Mouse (Mus musculus) intestine, embryonic 14.5 days (tissue): ENCODE measurements around the gene Rrp36. TPM values are rescaled to one million over a fixed set of nuclear protein-coding genes. Genes with fewer than 3 reads are reported as not detected.

Experiments used
- ATAC-seq: fragments of 200-750 bp; cut with Nextera tagmentation; replicated peaks from 2 replicates; pipeline ENCODE4 v1.8.0; 2017; ENCODE audit warnings: low read depth, moderate number of reproducible peaks, moderate TSS enrichment, moderate library complexity; ENCODE audit not compliant: low FRiP score, low TSS enrichment
- DNase-seq: peaks from one replicate; pipeline ENCODE4 v3.0.0-alpha.2; 2018; ENCODE audit warnings: low spot score
- H3K27ac ChIP-seq: fragments of 300-500 bp; sonication (generic); 2 replicates; pipeline ENCODE4 v1.5.1; 2014; ENCODE audit warnings: low read depth, mild to moderate bottlenecking, control low read depth
- H3K27me3 ChIP-seq: fragments of 300-500 bp; sonication (generic); replicated peaks from 2 replicates; pipeline ENCODE4 v1.6.1; 2014; ENCODE audit warnings: low read length, control low read depth; ENCODE audit not compliant: control insufficient read depth, insufficient read depth
- H3K36me3 ChIP-seq: fragments of 300-500 bp; sonication (generic); 2 replicates; pipeline ENCODE4 v1.6.1; 2014; ENCODE audit warnings: low read length, control low read depth; ENCODE audit not compliant: control insufficient read depth, insufficient read depth
- H3K4me1 ChIP-seq: fragments of 300-500 bp; sonication (generic); replicated peaks from 2 replicates; pipeline ENCODE4 v1.6.1; 2014; ENCODE audit warnings: low read length, control low read depth, mixed read lengths; ENCODE audit not compliant: control insufficient read depth, insufficient read depth
- H3K4me2 ChIP-seq: fragments of 300-500 bp; sonication (generic); 2 replicates; pipeline ENCODE4 v1.6.1; 2014; ENCODE audit warnings: low read length
- H3K4me3 ChIP-seq: fragments of 300-500 bp; sonication (generic); 2 replicates; pipeline ENCODE4 v1.5.1; 2014; ENCODE audit warnings: low read depth, low read length, control low read depth, mixed read lengths
- H3K9ac ChIP-seq: fragments of 300-500 bp; sonication (generic); 2 replicates; pipeline ENCODE4 v1.6.1; 2014; ENCODE audit warnings: mild to moderate bottlenecking, low read length
- H3K9me3 ChIP-seq: fragments of 300-500 bp; sonication (generic); 2 replicates; pipeline ENCODE4 v1.6.1; 2016; ENCODE audit warnings: low read length, control low read depth; ENCODE audit not compliant: control insufficient read depth
- WGBS: fragments of 180-500 bp; shearing (Covaris S2); extraction: QIAGEN DNeasy Blood & Tissue Kit; methylation state at CpG from one replicate; pipeline ENCODE4 v1.1.7; 2014; 5-methylcytosine and 5-hydroxymethylcytosine counted together
- polyA plus RNA-seq: library from polyadenylated mRNA; unstranded; fragments of >200 nt; fragmentation: Nextera tagmentation; extraction: Ambion mirVana; gene quantifications from 2 replicates; pipeline ENCODE4 v1.2.1, GENCODE M21; 2014

Gene Rrp36
- polyA plus RNA-seq, 1 experiment from 2014 or later: 49.1 TPM

DNA sequence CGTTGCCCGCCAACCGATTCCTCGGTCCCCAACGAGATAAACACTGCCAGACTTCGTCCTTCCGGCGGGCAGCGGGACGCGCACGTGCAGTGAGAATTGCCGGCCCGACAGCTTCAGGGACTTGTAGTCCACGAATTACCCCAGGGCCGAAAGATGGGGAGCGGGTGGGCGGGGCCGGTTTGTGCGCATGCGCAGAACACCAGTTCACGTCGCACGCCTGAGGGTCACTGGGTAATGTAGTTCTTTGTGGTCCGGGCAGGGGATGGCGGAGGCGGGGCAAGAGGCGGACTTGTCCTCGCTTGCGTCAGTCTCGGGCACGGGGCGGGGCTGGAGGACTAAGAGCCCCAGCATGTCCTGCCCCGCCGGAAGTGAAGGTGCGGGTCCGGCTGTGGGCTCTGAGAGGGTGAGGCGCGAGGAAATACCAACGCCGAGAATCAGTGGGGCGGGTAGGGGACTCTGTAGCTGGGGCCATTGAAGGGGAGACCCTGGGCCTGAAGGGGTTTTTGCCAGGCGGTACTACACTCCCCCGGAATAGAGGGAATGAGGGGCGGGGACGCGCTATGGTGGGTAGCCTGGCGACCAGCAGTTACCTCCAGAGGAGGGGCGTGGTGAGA is 6.7 kb upstream of the Rrp36 start, which contains the start of gene Klhdc3:
TSS of gene Klhdc3 (minus strand) at position 155 of the 614 bp plus-strand sequence.
- H3K9ac ChIP-seq: peak within 1 kb of the TSS; percentile 55
- H3K9me3 ChIP-seq: no peaks in the 10 kb centered on the region
- peak within 1 kb of the TSS; percentile 86 for H3K4me3 ChIP-seq
- ATAC-seq: peak; percentile 97
- H3K4me2 ChIP-seq: peak within 1 kb of the TSS; percentile 83
- WGBS: under 1% methylated on average over 49 of the region's 49 CpGs
- H3K27ac ChIP-seq: peak within 1 kb of the TSS; percentile 66
- H3K27me3 ChIP-seq: no peaks in the 10 kb centered on the region
- DNase-seq: peak; percentile 100
- H3K36me3 ChIP-seq: peaks cover 50% of the 10 kb centered on the region
- peaks cover 21% of the 10 kb centered on the region for H3K4me1 ChIP-seq

DNA sequence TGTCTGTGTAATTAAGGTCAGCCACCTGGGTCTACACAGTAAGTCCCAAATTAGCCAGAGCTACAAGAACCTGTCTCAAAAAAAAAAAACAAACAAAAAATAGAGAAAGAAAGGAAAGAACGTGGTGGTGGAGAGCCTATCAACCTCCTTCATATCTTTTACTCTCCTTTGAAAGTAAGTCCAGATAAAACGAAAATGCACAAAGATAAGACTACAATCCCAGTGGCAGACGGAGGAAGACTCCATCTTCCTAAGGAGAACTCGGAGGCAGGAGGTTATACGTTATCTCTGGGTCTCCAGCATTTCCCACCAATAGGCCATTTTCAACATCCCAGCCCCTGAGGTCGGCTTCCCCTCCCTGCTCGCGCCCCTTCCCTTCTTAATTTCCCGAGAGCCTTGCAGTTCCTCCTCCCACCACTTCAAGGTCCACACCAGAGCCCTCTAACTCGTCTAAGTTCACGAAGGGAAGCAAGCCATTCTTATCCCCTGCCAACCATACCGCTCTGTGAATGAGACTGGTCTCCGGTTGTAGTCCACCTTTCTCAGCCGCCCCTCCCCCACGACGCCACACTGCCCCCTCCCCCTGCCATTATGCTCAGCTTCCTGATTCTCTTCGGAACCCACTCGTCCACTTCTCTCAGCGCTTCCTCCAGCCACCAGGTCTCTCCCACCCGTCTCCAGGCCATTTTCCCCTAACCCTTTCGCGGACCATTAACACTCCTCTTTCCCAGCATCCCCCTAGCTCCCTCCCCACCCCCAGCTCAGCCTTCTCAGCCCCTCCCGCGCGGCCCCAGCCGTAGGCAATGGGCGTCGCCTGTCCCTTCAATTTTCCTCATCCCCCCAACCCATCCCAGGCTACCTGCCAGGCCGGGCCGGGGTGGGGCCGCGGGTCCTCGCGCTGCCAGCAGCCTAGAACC is 5.9 kb upstream of the Rrp36 start:
- H3K4me2 ChIP-seq: peak overlapping the region; percentile 82
- DNase-seq (peak; percentile 82), ATAC-seq (peak; percentile 12; the same call in 1 of the 2 replicates)
- H3K27ac ChIP-seq: peak overlapping the region; percentile 66
- peak overlapping the region; percentile 86 for H3K4me3 ChIP-seq
- H3K27me3 ChIP-seq: no peaks in the 10 kb centered on the region
- H3K9ac ChIP-seq: peak overlapping the region; percentile 55
- H3K9me3 ChIP-seq: no peaks in the 10 kb centered on the region
- H3K4me1 ChIP-seq: peaks cover 22% of the 10 kb centered on the region
- 1% methylated on average over 34 of the region's 34 CpGs for WGBS
- peaks cover 49% of the 10 kb centered on the region for H3K36me3 ChIP-seq

DNA sequence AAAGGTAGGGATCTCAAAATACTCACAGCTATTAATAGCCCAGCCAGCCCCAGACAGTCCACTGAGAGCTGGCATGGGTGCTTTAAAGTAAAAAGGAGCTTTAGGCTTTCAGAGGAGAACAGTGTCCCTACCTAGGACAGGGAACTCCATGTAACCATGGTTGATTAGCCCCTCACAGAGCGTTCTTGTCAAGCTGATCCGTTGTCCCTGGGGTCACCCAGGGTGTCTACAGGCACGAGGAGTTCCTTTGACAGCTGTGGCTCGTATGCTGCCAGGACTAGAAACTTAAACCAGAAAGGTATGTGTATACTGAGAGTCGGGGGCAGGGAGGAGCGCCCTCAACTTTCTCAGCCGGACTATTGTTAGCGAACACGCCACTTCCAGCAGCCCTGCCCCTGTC is 4.8 kb upstream of the Rrp36 start:
- ATAC-seq: no peak
- Histone ChIP-seq H3K36me3 (peaks cover 43% of the 10 kb centered on the region), H3K27ac (no peak overlapping the region), H3K4me1 (peaks cover 30% of the 10 kb centered on the region), H3K4me2 (peak overlapping the region; percentile 82), H3K27me3 (no peaks in the 10 kb centered on the region), H3K9me3 (no peaks in the 10 kb centered on the region), H3K4me3 (peak overlapping the region; percentile 86; the same call in 1 of the 2 replicates), H3K9ac (peak overlapping the region; percentile 55; the same call in 1 of the 2 replicates)
- no peak for DNase-seq
- 38% methylated on average over 9 of the region's 9 CpGs for WGBS

DNA sequence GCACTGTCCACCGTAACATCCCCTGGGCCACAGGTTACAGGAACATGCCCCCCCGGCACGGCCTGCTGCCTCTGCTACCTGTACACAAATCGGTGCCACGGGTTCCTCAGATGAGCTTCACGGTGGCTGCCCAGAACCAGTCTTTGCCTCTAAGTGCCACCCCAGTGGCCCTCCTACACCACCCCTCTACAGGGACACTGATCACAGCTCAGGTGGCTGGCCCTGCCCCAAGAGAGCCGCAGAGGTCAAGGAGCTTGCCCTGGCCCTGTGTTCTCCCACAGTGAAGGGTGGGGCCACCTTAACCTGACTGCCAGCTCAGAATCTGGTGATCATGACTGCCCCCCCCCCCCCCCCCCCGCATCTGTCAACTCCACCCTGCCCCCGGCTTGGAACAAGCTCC is 4.3 kb upstream of the Rrp36 start, which contains the start of gene Mea1:
TSS of gene Mea1 (plus strand) at position 378 of the 400 bp plus-strand sequence.
- Histone ChIP-seq H3K36me3 (peaks cover 38% of the 10 kb centered on the region), H3K4me2 (peak within 1 kb of the TSS; percentile 82), H3K4me3 (peak within 1 kb of the TSS; percentile 86), H3K27ac (peak within 1 kb of the TSS; percentile 66; the same call in 1 of the 2 replicates), H3K27me3 (no peaks in the 10 kb centered on the region), H3K9ac (peak within 1 kb of the TSS; percentile 55), H3K4me1 (peaks cover 33% of the 10 kb centered on the region), H3K9me3 (no peaks in the 10 kb centered on the region)
- ATAC-seq (no peak), DNase-seq (no peak)
- 78% methylated on average over 8 of the region's 9 CpGs for whole genome bisulfite sequencing

DNA sequence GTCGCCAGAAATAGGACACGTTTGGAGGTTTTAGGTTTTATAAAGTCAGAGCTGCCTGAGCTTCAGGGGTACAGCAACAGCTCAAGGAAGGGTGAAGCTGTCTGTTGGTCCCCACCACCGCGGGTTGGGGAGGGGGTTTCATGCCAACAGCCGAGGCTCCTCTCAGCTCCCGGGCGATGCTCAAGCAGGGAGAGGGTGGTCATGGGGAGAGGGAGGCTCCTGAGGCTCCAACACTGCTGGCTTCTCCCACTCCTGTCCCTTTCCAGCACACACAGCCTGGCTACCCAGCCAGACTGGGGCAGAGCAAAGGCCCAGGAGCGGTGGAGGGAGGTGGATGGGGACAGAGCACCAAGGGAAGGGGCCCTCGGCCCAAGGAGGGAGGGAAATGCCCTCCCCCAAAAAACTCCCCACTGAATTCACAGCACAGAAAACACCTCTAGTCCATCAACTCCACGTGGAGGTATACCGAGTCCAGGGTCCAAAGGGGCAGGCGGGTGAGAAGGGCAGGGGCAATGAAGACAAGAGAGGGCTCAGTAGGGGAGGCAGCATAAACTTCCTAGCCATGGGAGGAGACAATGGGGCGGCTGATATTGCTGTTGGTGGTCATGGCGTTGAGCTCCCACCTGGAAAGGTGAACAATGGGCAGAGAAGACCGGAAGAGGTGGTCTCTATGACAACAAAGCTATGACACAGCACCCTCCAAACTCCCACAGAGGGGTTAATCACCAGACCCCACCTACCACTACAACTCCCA is 555 bp upstream of the Rrp36 start:
- ATAC-seq: peak; percentile 32
- H3K4me1 ChIP-seq: peaks cover 30% of the 10 kb centered on the region

DNA sequence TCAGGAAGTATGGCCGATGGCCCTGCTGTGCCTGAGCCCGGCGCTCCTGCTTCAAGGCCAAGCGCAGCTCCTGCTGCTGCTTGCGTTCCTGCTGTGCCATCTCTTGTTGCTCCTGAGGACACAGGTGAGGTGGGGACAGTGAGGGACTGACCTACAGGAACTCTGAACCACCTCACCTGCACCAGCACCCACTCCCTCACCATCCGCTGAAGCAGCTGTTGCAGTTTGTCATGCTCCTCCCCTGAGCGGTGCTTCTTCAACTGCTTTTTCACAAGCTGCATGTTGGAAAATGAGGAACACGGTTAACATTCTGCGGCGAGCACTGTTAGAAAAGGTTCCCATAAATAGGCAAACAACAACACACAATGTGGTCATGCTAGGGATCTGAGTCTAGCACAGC is 4.2 kb downstream of the Rrp36 start:
- Histone ChIP-seq H3K4me1 (peaks cover 14% of the 10 kb centered on the region), H3K27me3 (no peaks in the 10 kb centered on the region), H3K27ac (no peak overlapping the region), H3K4me3 (no peak overlapping the region), H3K36me3 (peaks cover 56% of the 10 kb centered on the region), H3K9me3 (no peaks in the 10 kb centered on the region), H3K4me2 (no peak overlapping the region), H3K9ac (no peak overlapping the region)
- DNase-seq (no peak), ATAC-seq (no peak)
- 93% methylated on average over 10 of the region's 10 CpGs for WGBS

More for the DNA sequence above, 555 bp upstream of the Rrp36 start:
- Histone ChIP-seq H3K27ac (peak overlapping the region; percentile 80), H3K9me3 (no peaks in the 10 kb centered on the region), H3K36me3 (peaks cover 47% of the 10 kb centered on the region), H3K4me2 (peak overlapping the region; percentile 85), H3K27me3 (no peaks in the 10 kb centered on the region), H3K4me3 (peak overlapping the region; percentile 83), H3K9ac (peak overlapping the region; percentile 81)
- 19% methylated on average over 15 of the region's 15 CpGs for WGBS
- DNase-seq: no peak

DNA sequence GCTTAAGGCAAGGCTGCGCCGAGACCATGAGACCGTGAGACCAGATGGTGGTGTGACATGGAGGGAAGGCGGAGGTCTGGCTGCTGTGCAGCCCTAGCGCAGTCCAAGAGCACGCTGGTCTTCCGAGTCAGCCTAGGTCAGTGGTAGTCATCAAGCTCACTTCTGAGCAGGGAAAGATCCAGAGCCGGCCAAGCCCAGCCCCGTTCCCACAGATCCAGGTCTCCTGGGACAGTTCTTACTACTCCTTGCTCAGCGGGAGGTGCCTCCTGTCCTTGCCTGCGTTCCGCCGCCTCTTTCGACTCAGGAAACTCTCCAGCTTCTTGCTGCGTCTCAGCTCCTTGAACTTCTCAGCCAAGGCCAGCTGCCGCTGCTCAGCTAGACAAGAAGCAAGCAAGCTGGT is 6.4 kb downstream of the Rrp36 start:
- Histone ChIP-seq H3K36me3 (peaks cover 74% of the 10 kb centered on the region), H3K27me3 (no peaks in the 10 kb centered on the region), H3K4me3 (no peak overlapping the region), H3K4me2 (no peak overlapping the region), H3K4me1 (no peaks in the 10 kb centered on the region), H3K9me3 (no peaks in the 10 kb centered on the region), H3K27ac (no peak overlapping the region), H3K9ac (no peak overlapping the region)
- ATAC-seq (no peak), DNase-seq (no peak)
- 92% methylated on average over 16 of the region's 16 CpGs for WGBS

- Histone ChIP-seq H3K4me1 (no peaks in the 10 kb centered on the region), H3K27me3 (no peaks in the 10 kb centered on the region), H3K4me2 (no peak overlapping the region), H3K9me3 (no peaks in the 10 kb centered on the region), H3K27ac (no peak overlapping the region), H3K36me3 (peaks cover 92% of the 10 kb centered on the region), H3K9ac (no peak overlapping the region), H3K4me3 (no peak overlapping the region)
- ATAC-seq (no peak), DNase-seq (no peak)
- WGBS: 91% methylated on average over 5 of the region's 5 CpGs
Observed at GRCm38 (mm10) chr17:46662730-46663129, 11.4 kb downstream of the Rrp36 start.
